Mouse (Mus musculus) neural tube, embryonic 11.5 days (tissue): ENCODE data around the gene Gm49384. TPM values are rescaled to one million over a fixed set of nuclear protein-coding genes. Genes with fewer than 3 reads are reported as not detected.

Experiments used
- ATAC-seq: fragments of 200-750 bp; cut with Nextera tagmentation; 2 replicates; pipeline ENCODE4 v1.8.0; 2017; ENCODE audit warnings: moderate number of reproducible peaks, mild to moderate bottlenecking, moderate TSS enrichment, moderate library complexity; ENCODE audit not compliant: insufficient read depth, low FRiP score, low TSS enrichment
- DNase-seq: peaks from one replicate; pipeline ENCODE4 v3.0.0-alpha.2; 2015; ENCODE audit warnings: low spot score
- H3K27ac ChIP-seq: fragments of 300-500 bp; sonication (generic); 2 replicates; pipeline ENCODE4 v1.5.1; 2014; ENCODE audit warnings: low read depth, mild to moderate bottlenecking, low read length
- H3K27me3 ChIP-seq: fragments of 300-500 bp; sonication (generic); 2 replicates; pipeline ENCODE4 v1.6.1; 2014; ENCODE audit warnings: mild to moderate bottlenecking, low read length, mixed read lengths; ENCODE audit not compliant: control insufficient read depth, insufficient read depth
- H3K36me3 ChIP-seq: fragments of 300-500 bp; sonication (generic); 2 replicates; pipeline ENCODE4 v1.6.1; 2014; ENCODE audit warnings: mild to moderate bottlenecking, low read length, moderate library complexity, mixed read lengths; ENCODE audit not compliant: control insufficient read depth, insufficient read depth
- H3K4me1 ChIP-seq: fragments of 300-500 bp; sonication (generic); 2 replicates; pipeline ENCODE4 v1.6.1; 2014; ENCODE audit warnings: low read length, mixed read lengths; ENCODE audit not compliant: control insufficient read depth, insufficient read depth
- H3K4me2 ChIP-seq: fragments of 300-500 bp; sonication (generic); 2 replicates; pipeline ENCODE4 v1.6.1; 2014; ENCODE audit warnings: low read depth, mild to moderate bottlenecking, moderate library complexity
- H3K4me3 ChIP-seq: fragments of 300-500 bp; sonication (generic); 2 replicates; pipeline ENCODE4 v1.5.1; 2014; ENCODE audit warnings: low read depth, low read length
- H3K9ac ChIP-seq: fragments of 300-500 bp; sonication (generic); 2 replicates; pipeline ENCODE4 v1.6.1; 2014; ENCODE audit warnings: mild to moderate bottlenecking, low read length
- H3K9me3 ChIP-seq: fragments of 300-500 bp; sonication (generic); 2 replicates; pipeline ENCODE4 v1.6.1; 2016; ENCODE audit warnings: low read length; ENCODE audit not compliant: control insufficient read depth
- WGBS: fragments of 180-500 bp; shearing (Covaris S2); extraction: QIAGEN DNeasy Blood & Tissue Kit; methylation state at CpG from one replicate; pipeline ENCODE4 v1.1.7; 2014; 5-methylcytosine and 5-hydroxymethylcytosine counted together
- polyA plus RNA-seq: library from polyadenylated mRNA; unstranded; fragments of >200 nt; fragmentation: Nextera tagmentation; extraction: Ambion mirVana; gene quantifications from 2 replicates; pipeline ENCODE4 v1.2.1, GENCODE M21; 2014

The Gm49384 gene
- polyA plus RNA-seq, 1 experiment from 2014 or later, result 32.1 TPM

DNA sequence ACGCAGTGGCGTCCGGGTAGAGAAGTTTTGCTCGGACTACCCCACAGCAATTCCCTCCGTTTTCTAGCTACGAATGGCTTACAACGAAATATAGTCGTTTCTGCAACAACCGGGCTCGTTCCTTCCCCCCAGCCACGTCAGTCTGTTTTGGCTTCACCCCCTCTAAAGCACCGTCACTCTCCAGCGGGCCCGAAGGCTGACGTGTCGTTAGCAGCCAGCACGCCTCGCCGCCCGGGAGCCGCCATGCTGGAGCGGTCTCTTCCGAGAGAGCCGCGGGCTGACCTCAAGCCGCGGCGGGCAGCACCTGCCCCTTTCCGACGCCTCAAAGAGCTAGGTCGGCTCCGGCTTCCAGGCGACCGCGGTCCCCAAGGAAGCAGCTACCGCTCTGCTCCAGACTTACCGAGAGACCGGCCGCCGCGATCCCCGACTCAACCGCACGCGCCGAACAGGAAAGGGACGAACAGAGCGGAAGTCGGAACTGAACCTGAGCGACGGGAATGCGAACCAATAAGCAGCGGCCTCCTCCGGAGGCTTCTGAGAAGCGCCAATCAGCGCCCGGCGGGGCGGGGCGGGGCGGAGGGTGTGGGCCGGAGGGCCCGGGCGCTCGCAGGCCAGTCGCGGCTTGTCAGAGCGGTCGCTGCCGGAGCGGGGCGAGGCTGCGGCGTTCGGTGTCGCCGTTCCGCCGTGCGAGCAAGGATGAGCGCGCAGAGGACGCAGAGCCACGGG lies 20.3 kb downstream of the Gm49384 start, which contains the start of the genes Rpl36al and Mgat2:
TSS of gene Rpl36al (minus strand) at position 501 of the 726 bp plus-strand sequence.
TSS of gene Mgat2 (plus strand) at position 575 of the 726 bp plus-strand sequence.
- H3K36me3 ChIP-seq, result no peaks in the 10 kb centered on the region
- H3K27me3 ChIP-seq, result no peaks in the 10 kb centered on the region

DNA sequence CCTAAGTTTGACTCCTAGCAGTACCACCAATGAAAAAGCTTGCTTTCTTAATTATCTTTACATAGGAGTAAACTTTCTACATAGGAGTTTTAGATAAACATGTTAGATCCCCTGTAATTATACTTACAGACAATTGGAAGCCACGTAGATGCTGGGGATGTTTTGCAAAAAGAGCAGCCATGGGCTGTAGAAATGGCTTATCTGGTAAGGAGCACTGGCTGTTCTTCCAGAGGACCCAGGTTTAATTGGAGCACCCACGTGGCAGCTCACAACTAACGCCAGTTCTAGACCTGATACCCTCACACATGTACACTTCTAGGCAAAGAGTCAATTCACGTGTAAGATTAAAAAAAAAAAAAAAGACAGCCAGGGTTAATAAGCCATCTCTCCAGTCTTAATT lies 22.3 kb downstream of the Gm49384 start:
- WGBS, result 91% methylated on average over 4 of the region's 4 CpGs
- no peak for DNase-seq
- H3K36me3 ChIP-seq, result no peaks in the 10 kb centered on the region
- H3K27ac ChIP-seq, result no peak overlapping the region
- no peak overlapping the region for H3K9ac ChIP-seq
- no peak for ATAC-seq
- peaks cover 12% of the 10 kb centered on the region for H3K4me1 ChIP-seq
- no peak overlapping the region for H3K4me2 ChIP-seq
- no peak overlapping the region for H3K4me3 ChIP-seq
- H3K27me3 ChIP-seq, result no peaks in the 10 kb centered on the region
- H3K9me3 ChIP-seq, result no peaks in the 10 kb centered on the region

More for the DNA sequence above, 20.3 kb downstream of the Gm49384 start, which contains the start of the genes Rpl36al and Mgat2:
- under 1% methylated on average over 80 of the region's 84 CpGs for WGBS
- Histone ChIP-seq H3K4me1 (peaks cover 13% of the 10 kb centered on the region), H3K27ac (peak within 1 kb of the TSS; percentile 86), H3K4me2 (peak within 1 kb of the TSS; percentile 92), H3K4me3 (peak within 1 kb of the TSS; percentile 86), H3K9me3 (no peaks in the 10 kb centered on the region), H3K9ac (peak within 1 kb of the TSS; percentile 88)
- ATAC-seq (peak; percentile 100), DNase-seq (peak; percentile 99)

DNA sequence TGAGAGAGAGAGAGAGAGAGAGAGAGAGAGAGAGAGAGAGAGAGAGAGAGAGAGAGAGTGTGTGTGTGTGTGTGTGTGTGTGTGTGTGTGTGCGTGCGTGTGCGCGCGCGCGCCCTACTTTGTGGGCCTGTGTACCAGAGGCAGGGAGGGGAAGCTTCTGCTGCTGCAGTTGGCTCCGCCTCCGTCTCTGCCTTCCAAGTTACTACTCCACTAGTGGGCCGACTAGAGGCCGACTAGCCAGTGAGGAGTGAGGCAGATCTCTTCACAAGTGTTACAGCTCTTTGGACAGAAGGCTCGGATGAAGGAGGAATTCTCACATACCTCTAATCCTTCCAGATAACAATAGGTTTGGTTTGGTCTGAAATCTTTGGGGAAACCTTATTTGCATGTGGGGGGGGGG lies 24.7 kb downstream of the Gm49384 start:
- DNase-seq, result no peak

DNA sequence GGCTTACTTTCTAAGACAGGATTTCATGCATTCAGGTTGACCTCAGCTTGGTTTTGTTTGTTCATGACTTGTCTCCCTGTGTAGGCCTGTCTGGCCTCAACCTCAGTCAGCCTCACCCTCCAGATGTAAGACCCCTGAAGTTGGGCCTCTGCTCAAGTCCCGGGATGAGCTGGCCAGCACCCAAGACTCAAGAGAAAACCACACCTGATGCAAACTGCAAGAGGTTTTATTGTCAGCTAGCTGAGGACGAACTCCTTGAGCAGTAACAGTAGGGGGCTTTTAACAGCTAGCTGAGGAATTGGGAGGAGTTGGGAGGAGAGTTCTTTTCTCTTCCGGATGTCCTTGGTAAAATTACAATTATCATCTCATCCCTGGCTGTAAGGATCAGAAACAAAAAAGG lies 26.5 kb downstream of the Gm49384 start:
- no peak overlapping the region for H3K9ac ChIP-seq
- H3K4me3 ChIP-seq, result no peak overlapping the region
- no peak overlapping the region for H3K27ac ChIP-seq
- no peaks in the 10 kb centered on the region for H3K9me3 ChIP-seq
- ATAC-seq, result no peak
- H3K4me2 ChIP-seq, result no peak overlapping the region
- H3K36me3 ChIP-seq, result peaks cover 2% of the 10 kb centered on the region
- no peaks in the 10 kb centered on the region for H3K4me1 ChIP-seq
- WGBS, result 83% methylated on average over 3 of the region's 3 CpGs
- no peak for DNase-seq
- H3K27me3 ChIP-seq, result no peaks in the 10 kb centered on the region

More for the DNA sequence above, 24.7 kb downstream of the Gm49384 start:
- Histone ChIP-seq H3K9ac (no peak overlapping the region), H3K36me3 (peaks cover 2% of the 10 kb centered on the region), H3K27ac (no peak overlapping the region), H3K4me1 (peaks cover 2% of the 10 kb centered on the region; the same call in 1 of the 2 replicates), H3K4me2 (no peak overlapping the region), H3K4me3 (no peak overlapping the region), H3K9me3 (no peaks in the 10 kb centered on the region), H3K27me3 (no peaks in the 10 kb centered on the region)
- 63% methylated on average over 12 of the region's 12 CpGs for WGBS
- ATAC-seq, result no peak

DNA sequence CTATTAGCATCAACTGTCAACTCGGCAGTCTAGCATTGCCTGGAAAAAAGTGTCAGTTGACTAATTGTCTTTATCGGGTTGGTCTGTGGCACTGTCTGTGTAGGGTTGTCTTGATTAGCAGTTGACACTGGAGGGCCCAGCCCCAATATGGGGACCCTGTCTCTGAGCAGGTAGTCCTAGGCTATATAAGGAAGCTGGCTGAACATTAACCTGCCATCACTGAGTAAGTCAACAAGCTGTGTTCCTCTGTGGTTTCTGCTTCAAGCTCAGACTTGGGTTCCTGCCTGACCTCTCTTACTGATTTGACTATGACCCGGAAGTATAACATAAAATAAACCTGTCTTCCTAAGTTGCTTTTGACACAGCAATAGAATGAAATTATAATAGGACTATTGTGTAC lies 28.1 kb downstream of the Gm49384 start:
- H3K4me3 ChIP-seq, result no peak overlapping the region
- WGBS, result 90% methylated on average over 3 of the region's 3 CpGs
- no peak overlapping the region for H3K9ac ChIP-seq
- H3K27ac ChIP-seq, result no peak overlapping the region
- DNase-seq, result no peak
- H3K4me1 ChIP-seq, result no peaks in the 10 kb centered on the region
- H3K27me3 ChIP-seq, result no peaks in the 10 kb centered on the region
- H3K4me2 ChIP-seq, result no peak overlapping the region
- peaks cover 2% of the 10 kb centered on the region for H3K36me3 ChIP-seq
- ATAC-seq, result no peak
- H3K9me3 ChIP-seq, result no peaks in the 10 kb centered on the region

DNA sequence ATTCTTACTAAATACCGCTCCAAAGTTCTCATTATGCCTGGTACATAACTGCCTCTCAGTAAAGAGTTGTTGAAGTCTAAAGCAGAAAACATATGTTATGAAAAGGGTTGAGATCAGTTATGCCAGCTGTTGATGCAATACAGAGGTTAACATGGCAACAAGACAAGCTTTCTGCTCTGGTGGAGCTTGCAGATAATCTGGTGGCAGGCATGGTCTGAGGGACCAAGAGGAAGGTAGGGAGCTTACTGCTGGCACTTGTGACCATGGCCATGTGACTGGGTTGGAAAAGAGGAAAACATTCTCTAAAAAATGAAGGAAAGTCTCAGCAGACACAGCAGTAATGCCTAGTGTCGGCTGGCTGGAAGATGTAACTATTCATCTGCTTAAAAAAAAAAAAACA lies 32.8 kb downstream of the Gm49384 start:
- no peak overlapping the region for H3K27ac ChIP-seq
- no peaks in the 10 kb centered on the region for H3K4me1 ChIP-seq
- H3K9ac ChIP-seq, result no peak overlapping the region
- no peak for DNase-seq
- H3K9me3 ChIP-seq, result no peaks in the 10 kb centered on the region
- ATAC-seq, result no peak
- H3K36me3 ChIP-seq, result no peaks in the 10 kb centered on the region; the same call in 1 of the 2 replicates
- H3K4me2 ChIP-seq, result no peak overlapping the region
- 94% methylated on average over 2 of the region's 2 CpGs for whole genome bisulfite sequencing
- no peaks in the 10 kb centered on the region for H3K27me3 ChIP-seq
- no peak overlapping the region for H3K4me3 ChIP-seq

DNA sequence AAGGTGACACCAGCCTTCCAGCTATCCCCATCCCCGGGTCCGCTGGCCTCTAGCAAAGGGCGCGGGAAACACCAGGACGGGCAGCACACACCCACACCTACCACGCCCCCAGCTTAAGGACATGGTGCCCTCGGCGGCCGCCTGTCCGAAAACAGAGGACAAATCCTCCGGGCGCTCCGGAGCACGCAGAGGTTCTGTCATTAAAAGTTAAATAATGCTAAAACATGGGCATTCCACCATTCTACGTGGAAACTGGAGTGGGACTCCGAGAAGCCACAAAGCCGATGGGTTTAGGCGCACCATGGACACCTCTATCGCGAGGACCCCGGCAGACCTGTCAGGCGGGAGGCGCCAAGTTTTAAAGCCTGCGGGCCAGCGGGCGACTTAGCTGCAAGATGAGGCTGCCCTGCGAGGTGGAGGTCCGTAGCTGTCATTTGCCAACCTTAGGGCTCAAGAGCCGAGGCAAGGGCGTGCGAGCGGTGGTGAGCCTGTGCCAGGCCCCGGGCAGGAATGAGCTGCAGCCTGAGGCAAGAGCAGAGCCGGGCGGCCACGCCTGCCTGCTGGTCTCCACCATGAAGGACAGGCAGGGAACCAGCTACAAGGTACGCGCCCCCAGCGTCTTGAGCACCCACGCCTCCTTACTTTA lies 35.5 kb downstream of the Gm49384 start, which contains the start of gene Lrr1:
TSS of gene Lrr1 (plus strand) at position 354 of the 646 bp plus-strand sequence.
- H3K9ac ChIP-seq, result peak within 1 kb of the TSS; percentile 66
- H3K36me3 ChIP-seq, result no peaks in the 10 kb centered on the region
- H3K9me3 ChIP-seq, result no peaks in the 10 kb centered on the region
- no peaks in the 10 kb centered on the region for H3K27me3 ChIP-seq
- peak within 1 kb of the TSS; percentile 71 for H3K4me2 ChIP-seq
- no peak within 1 kb of the TSS for H3K27ac ChIP-seq
- peak within 1 kb of the TSS; percentile 73 for H3K4me3 ChIP-seq
- DNase-seq, result peak; percentile 89
- ATAC-seq, result peak; percentile 92
- WGBS, result under 1% methylated on average over 40 of the region's 40 CpGs
- no peaks in the 10 kb centered on the region for H3K4me1 ChIP-seq

DNA sequence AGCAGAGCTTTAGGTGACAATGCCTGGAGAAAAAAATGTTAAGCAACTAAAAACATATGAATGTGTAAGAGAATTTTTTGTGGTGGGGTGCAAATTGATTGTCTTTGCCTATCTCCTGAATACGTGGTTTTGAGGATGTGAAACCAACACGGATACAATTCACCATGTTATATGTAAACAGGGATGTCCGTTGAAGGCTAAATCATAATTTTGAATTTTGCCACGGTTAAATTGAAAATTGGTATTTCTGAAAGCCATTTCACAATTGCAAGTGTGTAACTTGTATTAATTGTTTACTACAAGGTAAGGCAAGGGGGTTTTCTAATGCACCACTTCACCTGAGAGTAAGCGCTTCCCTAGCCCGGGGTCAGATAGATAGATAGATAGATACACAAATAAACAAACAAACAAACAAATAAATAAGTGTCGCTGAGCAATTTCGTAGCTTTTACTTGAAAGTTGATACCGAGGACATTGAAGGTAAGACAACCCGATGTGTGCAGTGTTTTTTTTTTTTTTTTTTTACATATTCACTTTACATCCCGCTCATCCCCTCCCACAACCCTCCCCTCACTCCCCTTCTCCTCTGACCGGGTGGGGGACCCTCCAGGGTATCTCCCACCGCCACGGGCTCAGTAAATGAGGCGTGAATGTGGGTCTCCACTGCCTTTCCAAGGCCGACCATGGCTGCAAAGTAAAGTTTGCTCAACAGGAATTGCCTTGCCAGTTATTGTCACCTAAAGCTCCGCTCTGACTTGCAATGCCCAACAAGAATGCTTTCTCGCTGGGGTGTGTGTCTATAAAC lies 36.2 kb downstream of the Gm49384 start:
- Histone ChIP-seq H3K9me3 (no peaks in the 10 kb centered on the region), H3K27ac (no peak overlapping the region), H3K9ac (peak overlapping the region; percentile 66), H3K4me1 (no peaks in the 10 kb centered on the region), H3K27me3 (no peaks in the 10 kb centered on the region), H3K4me2 (peak overlapping the region; percentile 71), H3K36me3 (no peaks in the 10 kb centered on the region), H3K4me3 (peak overlapping the region; percentile 73)
- WGBS, result 9% methylated on average over 18 of the region's 18 CpGs
- DNase-seq, result no peak
- ATAC-seq, result peak; percentile 55
